Mouse (Mus musculus): ENCODE measurements at regions not wholly inside any gene's neighbourhood (a gene's known extent, or its start where the extent isn't known, plus 50 kb on each side); places are given as distances from the start of the nearest gene placed in this dataset.

DNA sequence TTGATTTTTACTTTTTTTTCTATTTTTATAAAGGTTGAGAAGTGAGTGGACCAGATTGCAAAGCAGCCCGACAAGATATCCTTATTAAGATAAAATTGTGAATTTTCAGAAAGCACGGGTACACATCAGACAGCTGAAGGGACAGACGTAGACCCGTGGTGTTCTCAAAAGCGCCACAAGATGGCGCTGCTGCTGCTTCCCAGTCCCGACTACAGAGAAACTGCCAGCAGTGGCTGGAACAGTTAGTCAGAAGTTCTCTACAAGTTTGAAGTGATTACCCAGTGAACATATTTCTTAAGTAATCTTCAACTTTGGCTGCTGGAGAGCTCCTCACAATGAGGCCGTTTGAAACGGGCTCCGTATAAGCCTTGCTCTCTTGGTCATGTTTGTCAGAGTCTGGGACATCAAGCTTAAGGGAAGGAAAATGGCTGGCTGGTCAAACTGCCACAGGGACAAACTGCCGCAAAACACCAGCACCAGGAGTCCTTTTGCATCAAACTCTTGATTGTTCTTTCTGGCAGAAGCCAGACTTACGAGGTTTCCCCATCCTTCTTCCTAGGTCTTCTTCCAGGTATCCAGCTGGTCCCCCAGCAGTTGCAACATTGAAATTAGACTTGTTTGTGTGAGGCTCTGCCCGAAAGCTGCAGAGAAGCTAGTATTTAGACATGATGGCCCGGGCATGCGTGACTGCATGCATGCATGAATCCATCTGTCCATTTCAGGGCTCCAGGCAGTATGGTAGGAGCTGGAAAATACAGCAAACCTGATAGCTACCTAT is 106.0 kb upstream of the Chd6 start:
- TF ChIP-seq CTCF (IDR thresholded peaks at IDR 0.05; ENCODE audit: low read depth, low read length) (peak; percentile 91), EP300 (IDR thresholded peaks at IDR 0.05; ENCODE audit: insufficient read depth, low read depth, low read length) (no peak), POLR2A (IDR thresholded peaks at IDR 0.05; ENCODE audit: insufficient read depth, low read length) (no peak)

All from ES-Bruce4 (cell line).